Mouse (Mus musculus) hindbrain, embryonic 14.5 days (tissue): ENCODE measurements at regions not wholly inside any gene's neighbourhood (a gene's known extent, or its start where the extent isn't known, plus 50 kb on each side); places are given as distances from the start of the nearest gene placed in this dataset.

Experiments
- ATAC-seq: fragments of 200-750 bp; cut with Nextera tagmentation; 2 replicates; pipeline ENCODE4 v1.8.0; 2017; ENCODE audit warnings: moderate number of reproducible peaks, mild to moderate bottlenecking, moderate TSS enrichment, moderate library complexity; ENCODE audit not compliant: low FRiP score
- DNase-seq: peaks from one replicate; pipeline ENCODE4 v3.0.0-alpha.2; 2015; ENCODE audit warnings: low spot score
- H3K27ac ChIP-seq: fragments of 300-500 bp; sonication (generic); 2 replicates; pipeline ENCODE4 v1.5.1; 2014; ENCODE audit warnings: mild to moderate bottlenecking, moderate library complexity
- H3K27me3 ChIP-seq: fragments of 300-500 bp; sonication (generic); 2 replicates; pipeline ENCODE4 v1.6.1; 2014; ENCODE audit warnings: mild to moderate bottlenecking, low read length, mixed read lengths; ENCODE audit not compliant: control insufficient read depth, insufficient read depth
- H3K36me3 ChIP-seq: fragments of 300-500 bp; sonication (generic); replicated peaks from 2 replicates; pipeline ENCODE4 v1.6.1; 2014; ENCODE audit not compliant: control insufficient read depth, insufficient read depth
- H3K4me1 ChIP-seq: fragments of 300-500 bp; sonication (generic); replicated peaks from 2 replicates; pipeline ENCODE4 v1.6.1; 2014; ENCODE audit warnings: antibody characterized with exemption, low read length, mixed read lengths; ENCODE audit not compliant: control insufficient read depth, insufficient read depth
- H3K4me2 ChIP-seq: fragments of 300-500 bp; sonication (generic); replicated peaks from 2 replicates; pipeline ENCODE4 v1.6.1; 2014; ENCODE audit warnings: mild to moderate bottlenecking, moderate library complexity
- H3K4me3 ChIP-seq: fragments of 300-500 bp; sonication (generic); replicated peaks from 2 replicates; pipeline ENCODE4 v1.5.1; 2014; ENCODE audit warnings: mild to moderate bottlenecking, low read length
- H3K9ac ChIP-seq: fragments of 300-500 bp; sonication (generic); 2 replicates; pipeline ENCODE4 v1.6.1; 2014
- H3K9me3 ChIP-seq: fragments of 300-500 bp; sonication (generic); 2 replicates; pipeline ENCODE4 v1.6.1; 2016; ENCODE audit warnings: low read length; ENCODE audit not compliant: control insufficient read depth
- WGBS: fragments of 180-500 bp; shearing (Covaris S2); extraction: QIAGEN DNeasy Blood & Tissue Kit; methylation state at CpG from one replicate; pipeline ENCODE4 v1.1.7; 2014; 5-methylcytosine and 5-hydroxymethylcytosine counted together

DNA sequence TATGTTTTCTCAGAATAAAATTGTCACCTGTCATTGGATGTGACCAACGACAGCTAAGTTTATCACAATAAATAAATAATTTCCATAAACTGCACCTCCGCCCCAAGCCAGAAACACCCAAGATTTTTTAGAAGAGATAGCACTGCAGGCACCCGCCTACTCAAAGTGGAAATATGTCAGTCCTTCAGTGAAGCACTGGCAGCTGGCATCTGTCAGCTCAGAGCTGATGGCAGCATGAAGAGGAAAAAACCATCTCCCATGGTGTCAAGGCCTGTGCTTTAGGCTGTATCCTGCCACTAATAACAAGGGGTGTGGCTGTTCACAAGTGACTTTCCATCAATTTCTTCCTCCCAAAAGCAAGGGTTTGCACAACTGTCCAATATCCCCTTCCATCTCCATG, 383.6 kb downstream of the Kif16b start:
- WGBS, result 91% methylated on average over 3 of the region's 3 CpGs

DNA sequence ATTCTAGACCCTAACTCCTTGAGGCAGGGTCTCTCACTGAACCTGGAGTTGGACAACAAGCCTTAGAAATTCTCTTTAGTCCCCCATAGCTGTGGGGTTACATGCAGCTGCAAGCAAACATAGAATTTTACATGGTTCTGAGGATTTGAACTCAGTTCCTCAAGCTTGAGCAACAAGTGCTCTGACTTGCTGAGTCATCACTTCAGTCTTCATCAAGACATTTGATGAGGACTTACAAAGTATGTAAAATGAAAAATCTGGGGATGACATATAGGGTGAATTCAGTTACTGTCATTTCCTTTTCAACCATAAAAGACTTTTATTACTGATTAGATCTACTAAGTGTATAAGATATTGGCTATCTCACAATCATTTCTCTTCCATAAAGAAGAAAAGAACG, 396.1 kb downstream of the Kif16b start:
- DNase-seq (no peak), ATAC-seq (no peak)

More for the DNA sequence above, 383.6 kb downstream of the Kif16b start:
- H3K4me3 ChIP-seq, result no peak overlapping the region
- no peak for DNase-seq
- no peak overlapping the region for H3K9ac ChIP-seq
- no peak overlapping the region for H3K27ac ChIP-seq
- no peaks in the 10 kb centered on the region for H3K36me3 ChIP-seq
- no peak for ATAC-seq
- H3K9me3 ChIP-seq, result no peaks in the 10 kb centered on the region
- H3K4me2 ChIP-seq, result no peak overlapping the region
- H3K4me1 ChIP-seq, result no peaks in the 10 kb centered on the region
- no peaks in the 10 kb centered on the region for H3K27me3 ChIP-seq

More for the DNA sequence above, 396.1 kb downstream of the Kif16b start:
- no peak overlapping the region for H3K4me2 ChIP-seq
- no peaks in the 10 kb centered on the region for H3K9me3 ChIP-seq
- H3K4me3 ChIP-seq, result no peak overlapping the region
- no peak overlapping the region for H3K9ac ChIP-seq
- no peaks in the 10 kb centered on the region for H3K36me3 ChIP-seq
- no peaks in the 10 kb centered on the region for H3K27me3 ChIP-seq
- 89% methylated on average over 1 of the region's 1 CpGs for WGBS
- H3K4me1 ChIP-seq, result no peaks in the 10 kb centered on the region
- H3K27ac ChIP-seq, result no peak overlapping the region
